In the genomic region with DNA sequence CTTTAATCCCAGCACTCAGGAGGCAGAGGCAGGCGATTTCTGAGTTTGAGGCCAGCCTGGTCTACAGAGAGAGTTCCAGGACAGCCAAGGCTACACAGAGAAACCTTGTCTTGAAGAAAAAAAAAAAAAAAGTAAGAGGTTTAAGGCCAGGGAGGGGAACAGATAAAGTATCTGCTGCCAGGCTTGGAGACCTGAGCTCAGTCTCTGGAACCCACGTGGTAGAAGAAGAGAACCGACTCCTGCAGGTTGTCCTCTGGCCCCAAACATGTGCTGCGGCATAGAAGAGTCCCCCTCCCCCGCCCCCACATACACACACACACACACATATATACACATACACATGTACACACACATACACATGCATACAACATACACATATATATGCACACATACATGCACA, we compare ENCODE assay signal across 39 mouse cellular contexts. TPM values are rescaled to one million over a fixed set of nuclear protein-coding genes. Genes with fewer than 3 reads are reported as not detected.
"Had no signal": no experiment of that assay in that cellular context is flagged by ENCODE, and none has a peak within 500 bp of the region (broad histone marks: within the 10 kb centered on the region; RNA-seq: fewer than 3 reads in every experiment).

No protein-coding gene starts in this region.

- H3K4me3 ChIP-seq: heart, embryonic 10.5 days; heart, embryonic 12.5 days; heart, embryonic 13.5 days; heart, embryonic 15.5 days; hindbrain, embryonic 10.5 days; hindbrain, embryonic 12.5 days; hindbrain, embryonic 13.5 days; hindbrain, embryonic 15.5 days; intestine, embryonic 15.5 days; kidney, embryonic 15.5 days; layer of hippocampus, adult 2 months; left cerebral cortex, adult 2 months had no signal

- H3K4me1 ChIP-seq: intestine, embryonic 15.5 days had no signal

- H3K4me2 ChIP-seq: heart, embryonic 11.5 days; heart, embryonic 12.5 days; heart, embryonic 13.5 days; heart, embryonic 15.5 days; hindbrain, embryonic 12.5 days; hindbrain, embryonic 13.5 days; hindbrain, embryonic 14.5 days; hindbrain, embryonic 15.5 days; intestine, embryonic 15.5 days; kidney, embryonic 15.5 days had no signal

- H3K9ac ChIP-seq: heart, embryonic 12.5 days; heart, embryonic 13.5 days; heart, embryonic 15.5 days; hindbrain, embryonic 12.5 days; hindbrain, embryonic 13.5 days; hindbrain, embryonic 14.5 days; hindbrain, embryonic 15.5 days; intestine, embryonic 15.5 days; kidney, embryonic 15.5 days had no signal

- H3K27me3 ChIP-seq: heart, embryonic 12.5 days; heart, embryonic 13.5 days; heart, embryonic 15.5 days; hindbrain, embryonic 12.5 days; hindbrain, embryonic 13.5 days; hindbrain, embryonic 15.5 days; intestine, embryonic 15.5 days; kidney, embryonic 15.5 days had no signal

- ATAC-seq: hindbrain, embryonic 16.5 days; hindbrain, postnatal 0 days; inflammation-experienced regulatory T-cells, adult 6 months; intestine, embryonic 15.5 days; intestine, embryonic 16.5 days; intestine, postnatal 0 days had no signal

- H3K9me3 ChIP-seq: heart, embryonic 10.5 days; heart, embryonic 12.5 days; heart, embryonic 13.5 days; heart, embryonic 15.5 days; hindbrain, embryonic 10.5 days; hindbrain, embryonic 12.5 days; hindbrain, embryonic 13.5 days; hindbrain, embryonic 15.5 days; intestine, embryonic 15.5 days; kidney, embryonic 15.5 days had no signal

- DNase-seq: heart, postnatal 10 days; heart, postnatal 14 days; heart, postnatal 36 days; heart, postnatal 4 days; kidney, adult 11 months; kidney, adult 18-20 months; kidney, adult 2 months; kidney, adult 8-10 months; kidney, adult 9 months; kidney, postnatal 10 days; kidney, postnatal 14 days; kidney, postnatal 25 days; kidney, postnatal 36 days; kidney, postnatal 4 days; layer of hippocampus, adult 9-11 months; layer of hippocampus, postnatal 36 days had no signal

- H3K27ac ChIP-seq: heart, embryonic 10.5 days; heart, embryonic 13.5 days; heart, embryonic 15.5 days; hindbrain, embryonic 10.5 days; hindbrain, embryonic 12.5 days; hindbrain, embryonic 13.5 days; hindbrain, embryonic 14.5 days; hindbrain, embryonic 15.5 days; hindbrain, postnatal 0 days; intestine, embryonic 15.5 days; kidney, embryonic 15.5 days; kidney, postnatal 0 days; layer of hippocampus, adult 2 months; left cerebral cortex, adult 2 months had no signal

- H3K36me3 ChIP-seq: heart, embryonic 10.5 days; heart, embryonic 12.5 days; heart, embryonic 13.5 days; heart, embryonic 15.5 days; hindbrain, embryonic 10.5 days; hindbrain, embryonic 12.5 days; hindbrain, embryonic 13.5 days; hindbrain, embryonic 15.5 days; intestine, embryonic 15.5 days; kidney, embryonic 15.5 days had no signal

RNA-seq across cellular contexts. Expression of a gene that starts 44.4 kb away (rescaled TPM):
- total RNA-seq: hematopoietic stem cell, adult 5-6 weeks had no signal
- polyA plus RNA-seq: hindbrain, embryonic 11.5 days had no signal

RNA-seq across cellular contexts. Expression of a gene that starts 52.1 kb away (rescaled TPM):
- total RNA-seq: heart, postnatal 10 days; heart, postnatal 25 days; heart, postnatal 4 days; hematopoietic stem cell, adult 5-6 weeks had no signal
